Mouse (Mus musculus) C2C12 (cell line): ENCODE measurements around the gene Tnfaip3.

Experiments
- CEBPB ChIP-seq: IDR thresholded peaks from one replicate; pipeline ENCODE4 v1.6.1; 2011; ENCODE audit warnings: low read depth, mild to moderate bottlenecking, control low read depth, moderate library complexity
- CTCF ChIP-seq: IDR thresholded peaks from one replicate; pipeline ENCODE4 v1.5.1; 2011; ENCODE audit not compliant: control insufficient read depth, insufficient read depth, insufficient read length
- MAX ChIP-seq: IDR thresholded peaks from one replicate; pipeline ENCODE4 v1.6.1; 2011; ENCODE audit warnings: mild to moderate bottlenecking, control low read depth

DNA sequence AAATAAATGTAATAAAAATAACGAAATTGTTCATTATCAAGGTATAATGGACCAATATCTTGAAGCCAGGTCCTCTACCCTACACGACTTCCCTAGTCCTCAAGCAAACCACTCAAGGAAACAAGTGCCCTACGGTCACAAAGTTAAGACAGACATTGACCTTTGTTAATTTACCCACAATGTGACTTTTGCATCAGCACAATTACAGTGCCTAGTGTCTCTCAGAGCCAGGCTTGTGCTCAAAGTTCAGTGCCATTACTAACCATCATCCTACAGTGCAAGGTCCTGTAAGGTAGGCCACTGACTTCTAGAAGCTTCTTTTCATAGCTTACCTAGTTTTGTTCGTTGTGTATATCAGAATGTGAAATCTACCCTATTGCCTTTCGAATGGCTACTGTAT, 8.9 kb upstream of the Tnfaip3 start:
- TF ChIP-seq CEBPB = no peak
- TF ChIP-seq CTCF = no peak
- no peak for TF ChIP-seq MAX
